Mouse (Mus musculus) MEL (cell line): ENCODE data around the gene Pdzd3. TPM values are rescaled to one million over a fixed set of nuclear protein-coding genes. Genes with fewer than 3 reads are reported as not detected.

Source experiments
- DNase-seq: peaks from one replicate; pipeline ENCODE4 v3.0.0; 2011; ENCODE audit warnings: low read depth, low spot score
- H3K27ac ChIP-seq: 2 replicates; pipeline ENCODE4 v1.5.1; 2012; ENCODE audit warnings: low read depth, mild to moderate bottlenecking, control low read depth, low read length, moderate library complexity; ENCODE audit not compliant: control insufficient read depth
- H3K27me3 ChIP-seq, 2 experiments: fragments of 150-350 bp in 1 of 2; sonication (generic) in 1 of 2; 2 replicates each; pipeline ENCODE4 v1.6.1; 2012; ENCODE audit warnings: low read length in 2 of 2, mild to moderate bottlenecking in 2 of 2, improper control_type of control experiment in 1 of 2, moderate library complexity in 1 of 2; ENCODE audit not compliant: insufficient read depth in 2 of 2, control insufficient read depth in 1 of 2
- H3K36me3 ChIP-seq, 2 experiments: 2 replicates each; pipeline ENCODE4 v1.6.1; 2012 to 2014; ENCODE audit warnings: low read length in 2 of 2, improper control_type of control experiment in 1 of 2, inconsistent platforms in 1 of 2, mild to moderate bottlenecking in 1 of 2; ENCODE audit not compliant: insufficient read depth in 2 of 2, control insufficient read depth in 1 of 2
- H3K4me1 ChIP-seq, 2 experiments: fragments of 150-350 bp in 1 of 2; sonication (generic) in 1 of 2; 2 replicates each; pipeline ENCODE4 v1.6.1; 2012; ENCODE audit warnings: low read length in 2 of 2, improper control_type of control experiment in 1 of 2, mild to moderate bottlenecking in 1 of 2; ENCODE audit not compliant: insufficient read depth in 2 of 2, control insufficient read depth in 1 of 2
- H3K4me3 ChIP-seq, 2 experiments: fragments of 150-350 bp in 1 of 2; sonication (generic) in 1 of 2; 2 replicates each; pipeline ENCODE4 v1.5.1; 2012; ENCODE audit warnings: low read depth in 2 of 2, low read length in 2 of 2, mild to moderate bottlenecking in 2 of 2, moderate library complexity in 2 of 2, control low read depth in 1 of 2, improper control_type of control experiment in 1 of 2; ENCODE audit not compliant: control insufficient read depth in 1 of 2, insufficient read depth in 1 of 2
- H3K79me2 ChIP-seq: 2 replicates; pipeline ENCODE4 v1.6.1; 2012; ENCODE audit warnings: mild to moderate bottlenecking, low read length, moderate library complexity; ENCODE audit not compliant: control insufficient read depth, poor library complexity, insufficient read depth
- H3K9ac ChIP-seq: 2 replicates; pipeline ENCODE4 v1.6.1; 2012; ENCODE audit warnings: low read depth, mild to moderate bottlenecking, control low read depth, low read length, moderate library complexity; ENCODE audit not compliant: control insufficient read depth, poor library complexity, severe bottlenecking
- H3K9me3 ChIP-seq: fragments of 150-350 bp; sonication (generic); replicated peaks from 2 replicates; pipeline ENCODE4 v1.6.1; 2012; ENCODE audit warnings: mild to moderate bottlenecking, low read length, improper control_type of control experiment, moderate library complexity; ENCODE audit not compliant: insufficient read depth
- CHD2 ChIP-seq: IDR thresholded peaks from 2 replicates; pipeline ENCODE4 v1.6.1; 2011; ENCODE audit warnings: low read length, improper control_type of control experiment
- CTCF ChIP-seq, 3 experiments: IDR thresholded peaks in 2 of 3; conservative IDR thresholded peaks in 1 of 3; 2 replicates each; pipeline ENCODE4 v1.5.1; 2011 to 2012; ENCODE audit warnings: low read length in 3 of 3, low read depth in 2 of 3, mild to moderate bottlenecking in 2 of 3, improper control_type of control experiment in 1 of 3, inconsistent platforms in 1 of 3, mixed read lengths in 1 of 3, moderate library complexity in 1 of 3; ENCODE audit not compliant: control insufficient read depth in 1 of 3, insufficient read depth in 1 of 3, poor library complexity in 1 of 3, severe bottlenecking in 1 of 3
- E2F4 ChIP-seq: IDR thresholded peaks from 2 replicates; pipeline ENCODE4 v1.6.1; 2011; ENCODE audit warnings: low read depth, low read length, improper control_type of control experiment, borderline replicate concordance
- EP300 ChIP-seq, 2 experiments: IDR thresholded peaks; 2 replicates each; pipeline ENCODE4 v1.6.1; 2011; ENCODE audit warnings: improper control_type of control experiment in 2 of 2, low read length in 2 of 2, low read depth in 1 of 2, mild to moderate bottlenecking in 1 of 2
- ETS1 ChIP-seq: IDR thresholded peaks from 2 replicates; pipeline ENCODE4 v1.6.1; 2012; ENCODE audit warnings: low read depth, mild to moderate bottlenecking, inconsistent platforms, low read length, improper control_type of control experiment, moderate library complexity
- GABPA ChIP-seq: IDR thresholded peaks from 2 replicates; pipeline ENCODE4 v1.6.1; 2012; ENCODE audit warnings: low read depth, mild to moderate bottlenecking, inconsistent platforms, low read length, improper control_type of control experiment, moderate library complexity
- HCFC1 ChIP-seq: IDR thresholded peaks from 2 replicates; pipeline ENCODE4 v1.6.1; 2012; ENCODE audit warnings: low read depth, mild to moderate bottlenecking, inconsistent platforms, low read length, improper control_type of control experiment, moderate library complexity
- MAZ ChIP-seq: IDR thresholded peaks from 2 replicates; pipeline ENCODE4 v1.6.1; 2012; ENCODE audit warnings: low read depth, mild to moderate bottlenecking, inconsistent platforms, low read length, improper control_type of control experiment
- MEF2A ChIP-seq: IDR thresholded peaks from 2 replicates; pipeline ENCODE4 v1.6.1; 2014; ENCODE audit warnings: low read depth, mild to moderate bottlenecking, inconsistent platforms, low read length, improper control_type of control experiment; ENCODE audit not compliant: poor library complexity, insufficient replicate concordance, severe bottlenecking; ENCODE audit errors: extremely low read depth
- MXI1 ChIP-seq: IDR thresholded peaks from 2 replicates; pipeline ENCODE4 v1.6.1; 2011; ENCODE audit warnings: mild to moderate bottlenecking, low read depth, low read length, improper control_type of control experiment
- MYB ChIP-seq: IDR thresholded peaks from 2 replicates; pipeline ENCODE4 v1.6.1; 2011; ENCODE audit warnings: mild to moderate bottlenecking, low read depth, low read length, improper control_type of control experiment
- MYC ChIP-seq: IDR thresholded peaks from 2 replicates; pipeline ENCODE4 v1.6.1; 2011; ENCODE audit warnings: low read depth, mild to moderate bottlenecking, low read length, improper control_type of control experiment, moderate library complexity
- NRF1 ChIP-seq: IDR thresholded peaks from 2 replicates; pipeline ENCODE4 v1.6.1; 2014; ENCODE audit warnings: low read depth, mild to moderate bottlenecking, inconsistent platforms, low read length, improper control_type of control experiment, moderate library complexity; ENCODE audit not compliant: poor library complexity, insufficient read depth, severe bottlenecking
- RCOR1 ChIP-seq: IDR thresholded peaks from 2 replicates; pipeline ENCODE4 v1.6.1; 2012; ENCODE audit warnings: low read depth, mild to moderate bottlenecking, inconsistent platforms, low read length, improper control_type of control experiment
- SIN3A ChIP-seq: IDR thresholded peaks from 2 replicates; pipeline ENCODE4 v1.6.1; 2012; ENCODE audit warnings: low read length, improper control_type of control experiment, inconsistent platforms
- UBTF ChIP-seq: IDR thresholded peaks from 2 replicates; pipeline ENCODE4 v1.6.1; 2012; ENCODE audit warnings: low read depth, mild to moderate bottlenecking, inconsistent platforms, low read length, improper control_type of control experiment, moderate library complexity, borderline replicate concordance; ENCODE audit not compliant: insufficient read depth
- USF1 ChIP-seq: IDR thresholded peaks from 2 replicates; pipeline ENCODE4 v1.6.1; 2014; ENCODE audit warnings: low read depth, mild to moderate bottlenecking, inconsistent platforms, low read length, improper control_type of control experiment, moderate library complexity
- USF2 ChIP-seq, 2 experiments: IDR thresholded peaks; 2 replicates each; pipeline ENCODE4 v1.6.1; 2011 to 2012; ENCODE audit warnings: improper control_type of control experiment in 2 of 2, low read length in 2 of 2, borderline replicate concordance in 1 of 2, inconsistent platforms in 1 of 2, low read depth in 1 of 2, mild to moderate bottlenecking in 1 of 2; ENCODE audit not compliant: insufficient read depth in 1 of 2
- ZMIZ1 ChIP-seq: IDR thresholded peaks from 2 replicates; pipeline ENCODE4 v1.6.1; 2012; ENCODE audit warnings: low read depth, mild to moderate bottlenecking, inconsistent platforms, low read length, improper control_type of control experiment, moderate library complexity
- polyA plus RNA-seq, 2 experiments: library from polyadenylated mRNA; stranded (reverse) in 1 of 2; unstranded in 1 of 2; fragments of >175 nt in 1 of 2; fragments of >200 nt in 1 of 2; gene quantifications; 2 replicates each; pipeline versions ENCODE4 v1.2.1 to v1.2.4; 2012; ENCODE audit warnings: low replicate concordance in 2 of 2, low read depth in 1 of 2; ENCODE audit not compliant: insufficient read length in 2 of 2, insufficient read depth in 1 of 2, missing spikeins in 1 of 2
- total RNA-seq: library from RNA; depleted of rRNA; stranded (reverse); fragments of 300-350 nt; gene quantifications from 2 replicates; pipeline ENCODE4 v1.2.3, GENCODE M21; 2012

Pdzd3 gene
- total and polyA plus RNA-seq, 3 experiments = 0.06 TPM; not detected in 2

DNA sequence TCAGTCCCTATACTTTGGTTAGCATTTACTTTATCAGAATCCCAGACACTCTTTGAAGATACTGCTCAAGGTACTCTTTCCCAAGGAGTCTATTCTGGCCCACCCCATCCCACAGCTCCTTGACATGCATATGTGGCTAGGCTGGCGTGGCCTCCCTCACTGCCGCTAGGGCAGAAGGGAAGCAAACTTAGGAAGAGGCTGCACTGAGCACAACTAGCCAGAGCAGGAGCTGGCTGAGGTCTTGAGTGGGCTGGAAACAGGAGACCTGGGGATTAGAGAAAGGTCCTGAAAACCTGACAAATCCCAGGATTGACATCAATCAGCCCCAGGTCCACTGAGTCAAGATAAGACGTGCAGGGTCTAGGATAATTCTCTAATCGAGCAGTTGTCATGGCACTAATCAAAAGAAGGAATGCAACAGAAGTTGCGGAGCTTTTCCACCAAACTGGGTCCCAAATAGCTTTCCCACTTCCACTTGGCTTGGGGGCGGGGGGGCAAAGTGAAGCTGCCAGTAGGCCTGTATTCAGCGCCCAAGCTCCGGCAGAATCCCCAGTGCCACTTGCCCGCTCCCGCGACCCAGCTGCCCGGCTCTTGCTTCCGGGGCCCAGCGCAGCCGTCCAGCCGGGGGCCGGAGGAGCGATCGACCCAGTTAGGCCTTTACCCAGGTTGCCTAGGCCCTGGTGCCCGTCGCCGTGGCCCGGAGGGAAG, 16.2 kb upstream of the Pdzd3 start:
- Histone ChIP-seq H3K36me3 (peaks cover 0 to 6% of the 10 kb centered on the region in 2 experiments; a peak in 1 of 4 replicates), H3K4me3 (peak overlapping the region; percentile 66 to 77), H3K4me1 (peaks cover 0 to 8% of the 10 kb centered on the region in 2 experiments; a peak in 1 of 4 replicates), H3K27me3 (no peaks in the 10 kb centered on the region), H3K27ac (peak overlapping the region; percentile 75), H3K9me3 (no peaks in the 10 kb centered on the region), H3K9ac (peak overlapping the region; percentile 87), H3K79me2 (no peaks in the 10 kb centered on the region; the same call in 1 of the 2 replicates)
- TF ChIP-seq EP300 (IDR thresholded peaks at IDR 0.05; ENCODE audit: low read depth in 1 of 2, low read length in 2 of 2) (peak in 1 of 2 experiments; percentile 43; a peak in 1 of 4 replicates), SIN3A (peak; percentile 13), CTCF (IDR thresholded peaks at IDR 0.05 in 2 of 3, conservative IDR thresholded peaks at IDR 0.05 in 1 of 3; ENCODE audit: control insufficient read depth in 1 of 3, insufficient read depth in 1 of 3, low read depth in 2 of 3, low read length in 3 of 3, poor library complexity in 1 of 3, severe bottlenecking in 1 of 3) (0 out of 6 replicates have a peak, but pooled peaks of 1 of the 3 experiments have one; percentile 8), UBTF (no peak), MAZ (no peak)
- DNase-seq = peak; percentile 63

DNA sequence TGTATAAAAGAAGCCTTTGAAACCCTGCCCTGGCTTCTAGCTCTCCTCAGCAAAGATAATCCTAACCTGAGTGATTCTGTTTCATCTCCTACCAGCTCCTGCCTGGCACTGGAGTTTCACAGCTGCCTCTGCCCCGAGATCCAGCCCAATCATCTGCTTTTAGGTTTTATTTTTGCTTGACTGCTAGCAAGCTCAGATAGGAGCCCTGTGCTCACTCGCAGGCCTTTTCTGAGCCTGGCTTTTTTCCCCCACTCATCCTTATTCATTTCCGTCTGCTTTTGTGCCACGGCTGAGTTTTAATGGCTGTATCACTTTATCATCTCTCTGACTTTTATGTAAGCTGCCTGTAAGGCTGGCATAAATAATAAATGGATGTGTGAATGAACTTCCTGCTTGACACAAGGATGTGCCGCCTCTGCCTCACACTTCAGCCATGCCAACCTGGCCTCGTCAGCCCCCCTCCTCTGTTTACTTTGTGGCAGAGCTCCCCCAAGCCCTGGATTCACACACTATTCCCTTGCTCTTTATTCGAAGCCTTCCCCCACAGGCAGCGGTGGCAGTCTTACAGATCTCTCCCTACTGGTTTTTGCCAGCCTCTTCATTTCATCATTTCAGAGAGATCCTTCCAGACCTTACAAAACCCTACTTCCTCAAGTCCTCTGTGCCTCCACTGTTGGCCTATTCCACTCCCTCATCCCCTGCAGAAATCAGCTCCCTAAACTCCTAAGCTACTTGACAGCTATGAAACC, 15.4 kb upstream of the Pdzd3 start:
- Histone ChIP-seq H3K27me3 (no peaks in the 10 kb centered on the region), H3K27ac (no peak overlapping the region), H3K9me3 (no peaks in the 10 kb centered on the region)
- no peak for TF ChIP-seq USF1
- TF ChIP-seq NRF1 = no peak
- no peak for TF ChIP-seq USF2 (IDR thresholded peaks at IDR 0.05; ENCODE audit: borderline replicate concordance in 1 of 2, insufficient read depth in 1 of 2, low read depth in 1 of 2, low read length in 2 of 2)
- no peak for TF ChIP-seq ETS1
- no peak for TF ChIP-seq ZMIZ1
- TF ChIP-seq MYC = no peak
- TF ChIP-seq EP300 (IDR thresholded peaks at IDR 0.05; ENCODE audit: low read depth in 1 of 2, low read length in 2 of 2) = no peak
- no peak for TF ChIP-seq MYB
- no peak for TF ChIP-seq MEF2A
- no peak for TF ChIP-seq HCFC1
- no peak for TF ChIP-seq E2F4
- TF ChIP-seq CHD2 = no peak
- no peak for TF ChIP-seq UBTF
- no peak for TF ChIP-seq MXI1
- no peak for TF ChIP-seq GABPA
- no peak for TF ChIP-seq RCOR1
- TF ChIP-seq, all 39 proteins: peak for 0
- H3K4me3 ChIP-seq = peak overlapping the region; percentile 66 to 77
- H3K9ac ChIP-seq = peak overlapping the region; percentile 87; the same call in 1 of the 2 replicates
- no peaks in the 10 kb centered on the region; the same call in 1 of the 2 replicates for H3K79me2 ChIP-seq
- H3K4me1 ChIP-seq = peaks cover 0 to 8% of the 10 kb centered on the region in 2 experiments; a peak in 1 of 4 replicates
- DNase-seq = peak; percentile 36
- H3K36me3 ChIP-seq = peaks cover 0 to 6% of the 10 kb centered on the region in 2 experiments; a peak in 1 of 4 replicates
